Mouse (Mus musculus) midbrain, embryonic 11.5 days (tissue): ENCODE measurements at regions not wholly inside any gene's neighbourhood (a gene's known extent, or its start where the extent isn't known, plus 50 kb on each side); places are given as distances from the start of the nearest gene placed in this dataset.

Experiments
- ATAC-seq: fragments of 200-750 bp; cut with Nextera tagmentation; 2 replicates; pipeline ENCODE4 v1.8.0; 2017; ENCODE audit warnings: moderate TSS enrichment, moderate library complexity; ENCODE audit not compliant: low FRiP score
- DNase-seq: peaks from one replicate; pipeline ENCODE4 v3.0.0; 2015; ENCODE audit warnings: low spot score; ENCODE audit errors: missing footprints
- H3K27ac ChIP-seq: fragments of 300-500 bp; sonication (generic); 2 replicates; pipeline ENCODE4 v1.5.1; 2014; ENCODE audit warnings: low read depth, low read length
- H3K27me3 ChIP-seq: fragments of 300-500 bp; sonication (generic); 2 replicates; pipeline ENCODE4 v1.6.1; 2014; ENCODE audit warnings: mild to moderate bottlenecking, low read length, moderate library complexity, mixed read lengths; ENCODE audit not compliant: control insufficient read depth, insufficient read depth
- H3K36me3 ChIP-seq: fragments of 300-500 bp; sonication (generic); 2 replicates; pipeline ENCODE4 v1.6.1; 2014; ENCODE audit warnings: mild to moderate bottlenecking, low read length, moderate library complexity, mixed read lengths; ENCODE audit not compliant: control insufficient read depth, insufficient read depth
- H3K4me1 ChIP-seq: fragments of 300-500 bp; sonication (generic); 2 replicates; pipeline ENCODE4 v1.6.1; 2014; ENCODE audit warnings: low read length; ENCODE audit not compliant: control insufficient read depth, insufficient read depth
- H3K4me2 ChIP-seq: fragments of 300-500 bp; sonication (generic); 2 replicates; pipeline ENCODE4 v1.6.1; 2014; ENCODE audit warnings: mild to moderate bottlenecking, moderate library complexity
- H3K4me3 ChIP-seq: fragments of 300-500 bp; sonication (generic); 2 replicates; pipeline ENCODE4 v1.5.1; 2014; ENCODE audit warnings: low read depth, low read length
- H3K9ac ChIP-seq: fragments of 300-500 bp; sonication (generic); 2 replicates; pipeline ENCODE4 v1.6.1; 2014; ENCODE audit warnings: low read length
- H3K9me3 ChIP-seq: fragments of 300-500 bp; sonication (generic); 2 replicates; pipeline ENCODE4 v1.6.1; 2016; ENCODE audit warnings: low read length; ENCODE audit not compliant: control insufficient read depth
- WGBS: fragments of 180-500 bp; shearing (Covaris S2); extraction: QIAGEN DNeasy Blood & Tissue Kit; methylation state at CpG from one replicate; pipeline ENCODE4 v1.1.7; 2014; 5-methylcytosine and 5-hydroxymethylcytosine counted together

GRCm38 (mm10) chr8:7763820-7764219 is 897.2 kb downstream of the Efnb2 start:
- peak; percentile 58; the same call in 1 of the 2 replicates for ATAC-seq

GRCm38 (mm10) chr8:7760987-7761386 is 900.1 kb downstream of the Efnb2 start:
- H3K4me3 ChIP-seq = no peak overlapping the region
- ATAC-seq (no peak), DNase-seq (no peak)
- WGBS = 86% methylated on average over 4 of the region's 4 CpGs
- H3K9ac ChIP-seq = no peak overlapping the region
- 0 out of 2 replicates have a peak, but pooled peaks cover 2% of the 10 kb centered on the region for H3K4me1 ChIP-seq
- no peak overlapping the region for H3K4me2 ChIP-seq
- H3K9me3 ChIP-seq = no peaks in the 10 kb centered on the region
- H3K36me3 ChIP-seq = no peaks in the 10 kb centered on the region
- no peak overlapping the region for H3K27ac ChIP-seq
- no peaks in the 10 kb centered on the region for H3K27me3 ChIP-seq

More at GRCm38 (mm10) chr8:7763820-7764219, 897.2 kb downstream of the Efnb2 start:
- H3K4me3 ChIP-seq = no peak overlapping the region
- 0 out of 2 replicates have a peak, but pooled peaks cover 2% of the 10 kb centered on the region for H3K4me1 ChIP-seq
- no peaks in the 10 kb centered on the region for H3K36me3 ChIP-seq
- 53% methylated on average over 3 of the region's 3 CpGs for WGBS
- H3K27ac ChIP-seq = no peak overlapping the region
- H3K9ac ChIP-seq = no peak overlapping the region
- H3K27me3 ChIP-seq = no peaks in the 10 kb centered on the region
- no peak for DNase-seq
- no peak overlapping the region for H3K4me2 ChIP-seq
- no peaks in the 10 kb centered on the region for H3K9me3 ChIP-seq

- no peaks in the 10 kb centered on the region for H3K36me3 ChIP-seq
- H3K27ac ChIP-seq = no peak overlapping the region
- no peak for ATAC-seq
- DNase-seq = no peak
- H3K27me3 ChIP-seq = no peaks in the 10 kb centered on the region
- no peak overlapping the region for H3K4me3 ChIP-seq
- no peak overlapping the region for H3K4me2 ChIP-seq
- WGBS = 84% methylated on average over 2 of the region's 2 CpGs
- no peaks in the 10 kb centered on the region for H3K4me1 ChIP-seq
- no peak overlapping the region for H3K9ac ChIP-seq
- H3K9me3 ChIP-seq = no peaks in the 10 kb centered on the region
These were observed 928.3 kb downstream of the Efnb2 start for GRCm38 (mm10) chr8:7732726-7733125.

GRCm38 (mm10) chr8:7721880-7722279 is 939.2 kb downstream of the Efnb2 start:
- ATAC-seq (no peak), DNase-seq (no peak)
- H3K9me3 ChIP-seq = no peaks in the 10 kb centered on the region
- 89% methylated on average over 3 of the region's 3 CpGs for WGBS
- no peak overlapping the region for H3K4me2 ChIP-seq
- no peak overlapping the region for H3K9ac ChIP-seq
- H3K4me1 ChIP-seq = no peaks in the 10 kb centered on the region
- H3K27ac ChIP-seq = no peak overlapping the region
- H3K36me3 ChIP-seq = no peaks in the 10 kb centered on the region
- H3K27me3 ChIP-seq = no peaks in the 10 kb centered on the region
- H3K4me3 ChIP-seq = no peak overlapping the region

GRCm38 (mm10) chr8:7718898-7719696 is 941.9 kb downstream of the Efnb2 start:
- no peak for ATAC-seq
- no peak overlapping the region for H3K9ac ChIP-seq
- H3K4me3 ChIP-seq = no peak overlapping the region
- DNase-seq = no peak
- H3K9me3 ChIP-seq = no peaks in the 10 kb centered on the region
- no peaks in the 10 kb centered on the region for H3K4me1 ChIP-seq
- no peak overlapping the region for H3K4me2 ChIP-seq
- no peaks in the 10 kb centered on the region for H3K27me3 ChIP-seq
- H3K27ac ChIP-seq = no peak overlapping the region
- 86% methylated on average over 5 of the region's 5 CpGs for WGBS
- H3K36me3 ChIP-seq = no peaks in the 10 kb centered on the region

- ATAC-seq = no peak
- peak; percentile 10 for DNase-seq
- H3K27ac ChIP-seq = no peak overlapping the region
- no peaks in the 10 kb centered on the region for H3K9me3 ChIP-seq
- H3K27me3 ChIP-seq = no peaks in the 10 kb centered on the region
- 68% methylated on average over 1 of the region's 1 CpGs for WGBS
- H3K9ac ChIP-seq = no peak overlapping the region
- no peak overlapping the region for H3K4me2 ChIP-seq
- H3K36me3 ChIP-seq = no peaks in the 10 kb centered on the region
- H3K4me3 ChIP-seq = no peak overlapping the region
- no peaks in the 10 kb centered on the region for H3K4me1 ChIP-seq
These were observed 950.3 kb downstream of the Efnb2 start for GRCm38 (mm10) chr8:7710764-7711163.

- no peaks in the 10 kb centered on the region for H3K9me3 ChIP-seq
- no peak for ATAC-seq
- no peak overlapping the region for H3K9ac ChIP-seq
- no peak overlapping the region for H3K4me2 ChIP-seq
- no peaks in the 10 kb centered on the region for H3K36me3 ChIP-seq
- no peaks in the 10 kb centered on the region for H3K27me3 ChIP-seq
- DNase-seq = peak; percentile 31
- H3K27ac ChIP-seq = no peak overlapping the region
- 75% methylated on average over 1 of the region's 1 CpGs for WGBS
- no peak overlapping the region for H3K4me3 ChIP-seq
- H3K4me1 ChIP-seq = no peaks in the 10 kb centered on the region
These were observed 951.6 kb downstream of the Efnb2 start for GRCm38 (mm10) chr8:7709406-7709805.

- WGBS = 76% methylated on average over 2 of the region's 2 CpGs
- no peak overlapping the region for H3K9ac ChIP-seq
These were observed 969.6 kb downstream of the Efnb2 start for GRCm38 (mm10) chr8:7691355-7691996.

GRCm38 (mm10) chr8:7653804-7654203 is 1007.2 kb downstream of the Efnb2 start:
- ATAC-seq = no peak
- no peak overlapping the region for H3K9ac ChIP-seq
- no peak overlapping the region for H3K4me2 ChIP-seq
- H3K27ac ChIP-seq = no peak overlapping the region
- no peaks in the 10 kb centered on the region for H3K36me3 ChIP-seq
- no peak for DNase-seq
- H3K9me3 ChIP-seq = no peaks in the 10 kb centered on the region
- no peaks in the 10 kb centered on the region for H3K4me1 ChIP-seq
- H3K27me3 ChIP-seq = no peaks in the 10 kb centered on the region
- H3K4me3 ChIP-seq = no peak overlapping the region

More at GRCm38 (mm10) chr8:7691355-7691996, 969.6 kb downstream of the Efnb2 start:
- no peak overlapping the region for H3K4me3 ChIP-seq
- H3K36me3 ChIP-seq = no peaks in the 10 kb centered on the region
- no peak for DNase-seq
- H3K4me1 ChIP-seq = no peaks in the 10 kb centered on the region
- H3K27ac ChIP-seq = no peak overlapping the region
- no peaks in the 10 kb centered on the region for H3K9me3 ChIP-seq
- no peaks in the 10 kb centered on the region for H3K27me3 ChIP-seq
- ATAC-seq = no peak
- no peak overlapping the region for H3K4me2 ChIP-seq
